In the genomic region with DNA sequence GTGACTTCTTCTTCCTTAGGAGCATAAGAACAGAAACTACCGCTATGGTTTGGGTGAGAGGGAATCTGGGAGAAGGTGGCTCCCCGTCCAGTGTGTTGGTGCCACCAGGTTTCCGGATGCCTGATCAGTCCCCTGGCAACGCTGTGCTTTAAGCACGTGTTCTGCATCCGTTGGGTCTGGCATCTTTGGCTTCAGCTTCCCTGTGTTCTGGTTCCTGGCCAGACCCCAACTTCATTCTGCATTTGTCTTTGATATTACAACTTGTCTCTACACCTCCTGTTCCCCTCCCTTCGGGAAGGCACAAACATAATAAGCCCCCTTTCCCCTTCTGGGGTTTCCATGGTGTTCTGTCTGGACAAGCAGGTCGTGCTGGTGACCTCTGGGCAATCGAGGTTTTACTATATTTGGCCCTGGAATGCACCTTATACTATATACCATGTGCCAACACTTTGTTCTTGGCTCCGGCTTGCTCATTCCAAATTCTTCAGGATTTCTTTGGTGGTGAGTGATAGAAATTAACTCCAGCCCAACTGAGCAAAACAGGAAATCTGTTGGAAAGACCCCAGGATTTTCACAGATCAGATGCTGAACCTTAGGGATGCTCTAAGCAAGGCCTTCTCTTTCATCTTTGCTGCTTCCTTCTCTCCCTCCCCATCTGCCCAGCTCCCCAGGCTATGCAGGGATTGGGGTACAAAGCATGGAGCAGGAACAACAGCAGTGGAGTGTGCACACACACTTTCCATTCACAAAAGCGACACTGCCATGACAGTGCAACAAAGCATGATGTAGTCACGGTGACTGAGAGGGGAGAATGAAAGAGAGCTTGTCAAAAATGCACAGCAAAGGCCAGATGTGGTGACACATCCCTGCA, we compare ENCODE assay signal across 11 mouse cellular contexts. TPM values are rescaled to one million over a fixed set of nuclear protein-coding genes. Genes with fewer than 3 reads are reported as not detected.
DNase-seq lines count a peak whose midpoint lies in the region; ATAC-seq and TF ChIP-seq lines count a peak whose summit lies in the region.
"Had no signal": no experiment of that assay in that cellular context is flagged by ENCODE, and none has a peak within 500 bp of the region (broad histone marks: within the 10 kb centered on the region; RNA-seq: fewer than 3 reads in every experiment).

No protein-coding gene starts in this region.

- no peaks in the 10 kb centered on the region for H3K9me3 ChIP-seq in forebrain, embryonic 11.5 days (ENCODE audit: control insufficient read depth, low read length)
- H3K9me3 ChIP-seq in midbrain, embryonic 10.5 days (replicated peaks), result no peaks in the 10 kb centered on the region

- no peak overlapping the region for H3K27ac ChIP-seq in kidney, adult 2 months (ENCODE audit: insufficient read depth, low read depth, low read length)
- H3K27ac ChIP-seq in forebrain, embryonic 11.5 days (ENCODE audit: low read depth, low read length), result peak overlapping the region; percentile 71; the same call in 1 of the 2 replicates
- H3K27ac ChIP-seq in midbrain, embryonic 10.5 days (replicated peaks), result peak overlapping the region; percentile 84
- H3K27ac ChIP-seq: kidney, postnatal 0 days had no signal

- peak; percentile 55 for ATAC-seq in forebrain, embryonic 11.5 days (replicated peaks; ENCODE audit: low FRiP score)
- ATAC-seq in megakaryocyte progenitor cell, adult 5-6 weeks (replicated peaks; ENCODE audit: poor library complexity), result no peak

- no peaks in the 10 kb centered on the region for H3K4me1 ChIP-seq in kidney, adult 2 months (ENCODE audit: control insufficient read depth, insufficient read depth, low read length)
- peaks cover 15% of the 10 kb centered on the region for H3K4me1 ChIP-seq in forebrain, embryonic 11.5 days (replicated peaks; ENCODE audit: control insufficient read depth, insufficient read depth, low read length)
- H3K4me1 ChIP-seq in midbrain, embryonic 10.5 days, result peaks cover 69% of the 10 kb centered on the region

- no peaks in the 10 kb centered on the region for H3K36me3 ChIP-seq in kidney, adult 2 months (ENCODE audit: control insufficient read depth, insufficient read depth, low read length)
- no peaks in the 10 kb centered on the region for H3K36me3 ChIP-seq in forebrain, embryonic 11.5 days (ENCODE audit: control insufficient read depth, insufficient read depth, low read length)
- no peaks in the 10 kb centered on the region for H3K36me3 ChIP-seq in midbrain, embryonic 10.5 days

- WGBS in kidney, adult 2 months, result 59% methylated on average over 12 of the region's 12 CpGs
- 50% methylated on average over 12 of the region's 12 CpGs for WGBS in forebrain, embryonic 11.5 days
- 37% methylated on average over 12 of the region's 12 CpGs for WGBS in midbrain, embryonic 10.5 days

- no peak overlapping the region for H3K4me3 ChIP-seq in kidney, adult 2 months (ENCODE audit: insufficient read depth, low read depth, low read length)
- H3K4me3 ChIP-seq in forebrain, embryonic 11.5 days (ENCODE audit: low read depth, low read length), result no peak overlapping the region
- H3K4me3 ChIP-seq in midbrain, embryonic 10.5 days, result no peak overlapping the region

- H3K9ac ChIP-seq in forebrain, embryonic 11.5 days (ENCODE audit: low read length), result no peak overlapping the region
- H3K9ac ChIP-seq: lung, embryonic 14.5 days had no signal

- intact Hi-C loops in left cerebral cortex, postnatal 25 days (cut with DNase I), result no loop called here

- TF ChIP-seq CTCF in kidney, adult 2 months (conservative IDR thresholded peaks at IDR 0.05; ENCODE audit: insufficient read depth, insufficient read length, low read depth, low read length), result no peak

- no peak for TF ChIP-seq POLR2A in kidney, adult 2 months (IDR thresholded peaks at IDR 0.05; ENCODE audit: low read depth, low read length)

- no peaks in the 10 kb centered on the region for H3K27me3 ChIP-seq in kidney, adult 2 months (replicated peaks; ENCODE audit: control insufficient read depth, insufficient read depth, low read length)
- H3K27me3 ChIP-seq in forebrain, embryonic 11.5 days (ENCODE audit: control insufficient read depth, insufficient read depth, low read length), result no peaks in the 10 kb centered on the region
- no peaks in the 10 kb centered on the region for H3K27me3 ChIP-seq in midbrain, embryonic 10.5 days (ENCODE audit: low read depth, poor library complexity, severe bottlenecking)

- DNase-seq in kidney, adult 2 months, result peak; percentile 28
- no peak for DNase-seq in kidney, adult 9 months
- DNase-seq in cerebellum, postnatal 10 days, result peak; percentile 82 to 83
- DNase-seq in forebrain, embryonic 11.5 days (ENCODE audit: low spot score), result no peak
- peak; percentile 57 for DNase-seq in midbrain, embryonic 10.5 days (ENCODE audit: low spot score)
- no peak for DNase-seq in layer of hippocampus, postnatal 14 days (ENCODE audit: low spot score in 2 of 2)
- no peak for DNase-seq in left cerebral cortex, postnatal 25 days (ENCODE audit: low spot score in 2 of 2)
- DNase-seq: lung, embryonic 14.5 days; thymus, adult 18-20 months had no signal

- H3K4me2 ChIP-seq in forebrain, embryonic 11.5 days (ENCODE audit: low read depth, low read length, severe bottlenecking), result no peak overlapping the region
- H3K4me2 ChIP-seq: lung, embryonic 14.5 days had no signal

RNA-seq across cellular contexts. Expression of gene Lrrc74a, which starts 52.2 kb away (rescaled TPM):
- not detected in 2 replicates for polyA plus RNA-seq in kidney, adult 2 months (2012; rRNA removed)
- not detected in 2 replicates for polyA plus RNA-seq in forebrain, embryonic 11.5 days (2014; fragmentation: Nextera tagmentation; extraction: Ambion mirVana)
- polyA plus RNA-seq in midbrain, embryonic 10.5 days (2016; fragmentation: Nextera tagmentation; extraction: Ambion mirVana), result not detected in 2 replicates
- total RNA-seq in megakaryocyte progenitor cell, adult 5-6 weeks (2015), result not detected in 2 replicates
- not detected in 2 replicates for total RNA-seq in megakaryocyte progenitor cell, adult 5-6 weeks (2017)
- total RNA-seq in layer of hippocampus, postnatal 14 days (2021), result not detected
- total RNA-seq in left cerebral cortex, postnatal 25 days (2021), result not detected
- polyA plus RNA-seq: kidney, postnatal 0 days; lung, embryonic 14.5 days had no signal

Comparison
In these comparisons a context has a peak if more than half of its experiments do, and no peak if none do; other contexts are left out.
1. DNase-seq: peak in kidney, adult 2 months (single experiment), cerebellum, postnatal 10 days (2 of 2) and midbrain, embryonic 10.5 days (single experiment); none in kidney, adult 9 months (single experiment), forebrain, embryonic 11.5 days (single experiment), layer of hippocampus, postnatal 14 days (0 of 2) and left cerebral cortex, postnatal 25 days (0 of 2).